Mouse (Mus musculus) midbrain, embryonic 14.5 days (tissue): ENCODE data around the gene Xpa. TPM values are rescaled to one million over a fixed set of nuclear protein-coding genes. Genes with fewer than 3 reads are reported as not detected.

Source experiments
- ATAC-seq: fragments of 200-750 bp; cut with Nextera tagmentation; 2 replicates; pipeline ENCODE4 v1.8.0; 2017; ENCODE audit warnings: moderate number of reproducible peaks, moderate library complexity; ENCODE audit not compliant: low FRiP score, low TSS enrichment
- DNase-seq: peaks from one replicate; pipeline ENCODE4 v3.0.0-alpha.2; 2015
- H3K27ac ChIP-seq: fragments of 300-500 bp; sonication (generic); replicated peaks from 2 replicates; pipeline ENCODE4 v1.5.1; 2014; ENCODE audit warnings: mild to moderate bottlenecking, low read depth, low read length, moderate library complexity
- H3K27me3 ChIP-seq: fragments of 300-500 bp; sonication (generic); 2 replicates; pipeline ENCODE4 v1.6.1; 2014; ENCODE audit warnings: low read length, control low read depth, mixed read lengths; ENCODE audit not compliant: control insufficient read depth, insufficient read depth
- H3K36me3 ChIP-seq: fragments of 300-500 bp; sonication (generic); 2 replicates; pipeline ENCODE4 v1.6.1; 2014; ENCODE audit warnings: low read length, control low read depth; ENCODE audit not compliant: control insufficient read depth, insufficient read depth
- H3K4me1 ChIP-seq: fragments of 300-500 bp; sonication (generic); 2 replicates; pipeline ENCODE4 v1.6.1; 2014; ENCODE audit warnings: mild to moderate bottlenecking, antibody characterized with exemption, low read length, control low read depth; ENCODE audit not compliant: control insufficient read depth, insufficient read depth
- H3K4me2 ChIP-seq: fragments of 300-500 bp; sonication (generic); 2 replicates; pipeline ENCODE4 v1.6.1; 2014; ENCODE audit warnings: mild to moderate bottlenecking, low read length, moderate library complexity
- H3K4me3 ChIP-seq: fragments of 300-500 bp; sonication (generic); replicated peaks from 2 replicates; pipeline ENCODE4 v1.5.1; 2014; ENCODE audit warnings: low read depth, low read length
- H3K9ac ChIP-seq: fragments of 300-500 bp; sonication (generic); replicated peaks from 2 replicates; pipeline ENCODE4 v1.6.1; 2014; ENCODE audit warnings: mild to moderate bottlenecking, low read length, moderate library complexity
- H3K9me3 ChIP-seq: fragments of 300-500 bp; sonication (generic); 2 replicates; pipeline ENCODE4 v1.6.1; 2016; ENCODE audit warnings: low read length, control low read depth, mixed read lengths; ENCODE audit not compliant: control insufficient read depth
- WGBS: fragments of 180-500 bp; shearing (Covaris S2); extraction: QIAGEN DNeasy Blood & Tissue Kit; methylation state at CpG from one replicate; pipeline ENCODE4 v1.1.7; 2014; 5-methylcytosine and 5-hydroxymethylcytosine counted together
- polyA plus RNA-seq: library from polyadenylated mRNA; unstranded; fragments of >200 nt; fragmentation: Nextera tagmentation; extraction: Ambion mirVana; gene quantifications from 2 replicates; pipeline ENCODE4 v1.2.1, GENCODE M21; 2014

Gene Xpa
- polyA plus RNA-seq, 1 experiment from 2014 or later: 34.5 TPM

- Histone ChIP-seq H3K9ac (no peak overlapping the region), H3K27me3 (no peaks in the 10 kb centered on the region), H3K4me1 (no peaks in the 10 kb centered on the region), H3K27ac (no peak overlapping the region), H3K4me3 (no peak overlapping the region), H3K4me2 (no peak overlapping the region), H3K9me3 (no peaks in the 10 kb centered on the region), H3K36me3 (peaks cover 92% of the 10 kb centered on the region)
- no peak for ATAC-seq
- 83% methylated on average over 4 of the region's 4 CpGs for WGBS
- no peak for DNase-seq
These were observed 19.8 kb downstream of the Xpa start for GRCm38 (mm10) chr4:46176313-46176712.

GRCm38 (mm10) chr4:46171761-46172160 lies 24.4 kb downstream of the Xpa start:
- ATAC-seq (no peak), DNase-seq (no peak)
- WGBS: 92% methylated on average over 7 of the region's 7 CpGs
- Histone ChIP-seq H3K27ac (no peak overlapping the region), H3K27me3 (no peaks in the 10 kb centered on the region), H3K9me3 (no peaks in the 10 kb centered on the region), H3K4me2 (no peak overlapping the region), H3K36me3 (peaks cover 94% of the 10 kb centered on the region), H3K4me3 (no peak overlapping the region), H3K4me1 (no peaks in the 10 kb centered on the region), H3K9ac (no peak overlapping the region)

- no peak overlapping the region for H3K4me2 ChIP-seq
- no peak overlapping the region for H3K27ac ChIP-seq
- H3K36me3 ChIP-seq: peaks cover 92% of the 10 kb centered on the region
- H3K27me3 ChIP-seq: no peaks in the 10 kb centered on the region
- H3K9me3 ChIP-seq: no peaks in the 10 kb centered on the region
- no peak overlapping the region for H3K9ac ChIP-seq
- ATAC-seq (no peak), DNase-seq (no peak)
- H3K4me1 ChIP-seq: no peaks in the 10 kb centered on the region
- 95% methylated on average over 5 of the region's 5 CpGs for WGBS
- no peak overlapping the region for H3K4me3 ChIP-seq
These were observed 30.3 kb downstream of the Xpa start for GRCm38 (mm10) chr4:46165831-46166230.

GRCm38 (mm10) chr4:46164027-46164426 lies 32.1 kb downstream of the Xpa start:
- DNase-seq (no peak), ATAC-seq (no peak)
- no peaks in the 10 kb centered on the region for H3K27me3 ChIP-seq
- peaks cover 90% of the 10 kb centered on the region for H3K36me3 ChIP-seq
- no peak overlapping the region for H3K4me3 ChIP-seq
- no peak overlapping the region for H3K9ac ChIP-seq
- no peaks in the 10 kb centered on the region for H3K4me1 ChIP-seq
- no peaks in the 10 kb centered on the region for H3K9me3 ChIP-seq
- WGBS: 88% methylated on average over 2 of the region's 2 CpGs
- H3K4me2 ChIP-seq: no peak overlapping the region
- no peak overlapping the region for H3K27ac ChIP-seq

- DNase-seq: no peak
- 95% methylated on average over 12 of the region's 12 CpGs for WGBS
- no peak overlapping the region for H3K9ac ChIP-seq
- no peak overlapping the region for H3K4me3 ChIP-seq
- H3K9me3 ChIP-seq: no peaks in the 10 kb centered on the region
- H3K27ac ChIP-seq: no peak overlapping the region
- no peaks in the 10 kb centered on the region for H3K27me3 ChIP-seq
- H3K36me3 ChIP-seq: peaks cover 88% of the 10 kb centered on the region
- H3K4me2 ChIP-seq: no peak overlapping the region
- H3K4me1 ChIP-seq: no peaks in the 10 kb centered on the region
- ATAC-seq: no peak
These were observed 44.1 kb downstream of the Xpa start for GRCm38 (mm10) chr4:46151903-46152544.

- H3K9ac ChIP-seq: no peak overlapping the region
- ATAC-seq: no peak
- H3K9me3 ChIP-seq: no peaks in the 10 kb centered on the region
- H3K4me1 ChIP-seq: no peaks in the 10 kb centered on the region
- no peaks in the 10 kb centered on the region for H3K27me3 ChIP-seq
- peaks cover 51% of the 10 kb centered on the region for H3K36me3 ChIP-seq
- WGBS: 97% methylated on average over 1 of the region's 1 CpGs
- H3K4me2 ChIP-seq: no peak overlapping the region
- no peak overlapping the region for H3K4me3 ChIP-seq
- DNase-seq: no peak
- H3K27ac ChIP-seq: no peak overlapping the region
These were observed 49.2 kb downstream of the Xpa start for GRCm38 (mm10) chr4:46146881-46147280.

- 73% methylated on average over 3 of the region's 3 CpGs for WGBS
- DNase-seq (peak; percentile 7), ATAC-seq (no peak)
- Histone ChIP-seq H3K4me3 (no peak overlapping the region), H3K4me1 (peaks cover 9% of the 10 kb centered on the region), H3K27ac (no peak overlapping the region), H3K36me3 (peaks cover 27% of the 10 kb centered on the region), H3K9ac (no peak overlapping the region), H3K27me3 (no peaks in the 10 kb centered on the region), H3K9me3 (no peaks in the 10 kb centered on the region), H3K4me2 (no peak overlapping the region)
These were observed 51.8 kb downstream of the Xpa start for GRCm38 (mm10) chr4:46144323-46144722.

GRCm38 (mm10) chr4:46138287-46139222 lies 57.6 kb downstream of the Xpa start, which contains the start of the genes Ncbp1 and Tstd2:
Ncbp1 (plus strand) TSS chr4:46138613.
Tstd2 (minus strand) TSS chr4:46138694.
- WGBS: under 1% methylated on average over 85 of the region's 90 CpGs
- peaks cover 16% of the 10 kb centered on the region for H3K4me1 ChIP-seq
- H3K36me3 ChIP-seq: peaks cover 17% of the 10 kb centered on the region
- H3K27ac ChIP-seq: peak within 1 kb of the TSS; percentile 96
- H3K4me3 ChIP-seq: peak within 1 kb of the TSS; percentile 84
- peak within 1 kb of the TSS; percentile 76 for H3K4me2 ChIP-seq
- ATAC-seq: peak; percentile 90
- no peaks in the 10 kb centered on the region for H3K27me3 ChIP-seq
- H3K9me3 ChIP-seq: no peaks in the 10 kb centered on the region
- peak within 1 kb of the TSS; percentile 88 for H3K9ac ChIP-seq
- DNase-seq: peak; percentile 97
